Mouse (Mus musculus): ENCODE measurements at regions not wholly inside any gene's neighbourhood (a gene's known extent, or its start where the extent isn't known, plus 50 kb on each side); places are given as distances from the start of the nearest gene placed in this dataset.

- TF ChIP-seq POLR2A (IDR thresholded peaks at IDR 0.05; ENCODE audit: control insufficient read depth in 1 of 2, insufficient read depth in 1 of 2, low read depth in 1 of 2, low read length in 2 of 2, poor library complexity in 1 of 2) = no peak
- no peak for TF ChIP-seq MYB (IDR thresholded peaks at IDR 0.05; ENCODE audit: low read depth, low read length)
- TF ChIP-seq MXI1 (IDR thresholded peaks at IDR 0.05; ENCODE audit: low read depth, low read length) = no peak
- TF ChIP-seq USF2 (IDR thresholded peaks at IDR 0.05; ENCODE audit: borderline replicate concordance in 1 of 2, insufficient read depth in 1 of 2, low read depth in 1 of 2, low read length in 2 of 2) = no peak
- no peak for TF ChIP-seq E2F4 (IDR thresholded peaks at IDR 0.05; ENCODE audit: borderline replicate concordance, low read depth, low read length)
- TF ChIP-seq ZNF384 (IDR thresholded peaks at IDR 0.05; ENCODE audit: low read depth, low read length) = no peak
- no peak for TF ChIP-seq RAD21 (IDR thresholded peaks at IDR 0.05; ENCODE audit: low read depth, low read length)
- no peak for TF ChIP-seq KAT2A (conservative IDR thresholded peaks at IDR 0.05; ENCODE audit: low read depth, low read length)
- TF ChIP-seq MAFK (IDR thresholded peaks at IDR 0.05; ENCODE audit: borderline replicate concordance, low read depth, low read length) = no peak
- no peak for TF ChIP-seq SIN3A (IDR thresholded peaks at IDR 0.05; ENCODE audit: low read length)
- TF ChIP-seq MYC (IDR thresholded peaks at IDR 0.05; ENCODE audit: low read depth, low read length) = no peak
- TF ChIP-seq CHD1 (IDR thresholded peaks at IDR 0.05; ENCODE audit: low read depth, low read length) = no peak
- TF ChIP-seq ZMIZ1 (IDR thresholded peaks at IDR 0.05; ENCODE audit: low read depth, low read length) = no peak
- no peak for TF ChIP-seq RCOR1 (IDR thresholded peaks at IDR 0.05; ENCODE audit: low read depth, low read length)
- H3K79me2 ChIP-seq (ENCODE audit: control insufficient read depth, insufficient read depth, low read length, poor library complexity) = no peaks in the 10 kb centered on the region
- no peak overlapping the region for H3K4me3 ChIP-seq (ENCODE audit: control insufficient read depth in 1 of 2, insufficient read depth in 1 of 2, low read depth in 2 of 2, low read length in 2 of 2)
- H3K9ac ChIP-seq (ENCODE audit: control insufficient read depth, low read depth, low read length, poor library complexity, severe bottlenecking) = no peak overlapping the region
- no peak for DNase-seq (ENCODE audit: low read depth, low spot score)
- H3K27me3 ChIP-seq (ENCODE audit: control insufficient read depth in 1 of 2, insufficient read depth in 2 of 2, low read length in 2 of 2) = no peaks in the 10 kb centered on the region
- no peaks in the 10 kb centered on the region for H3K36me3 ChIP-seq (ENCODE audit: control insufficient read depth in 1 of 2, insufficient read depth in 2 of 2, low read length in 2 of 2)
- no peaks in the 10 kb centered on the region for H3K4me1 ChIP-seq (ENCODE audit: control insufficient read depth in 1 of 2, insufficient read depth in 2 of 2, low read length in 2 of 2)
- no peak overlapping the region for H3K27ac ChIP-seq (ENCODE audit: control insufficient read depth, low read depth, low read length)
- H3K9me3 ChIP-seq (replicated peaks; ENCODE audit: insufficient read depth, low read length) = no peaks in the 10 kb centered on the region
Observed at GRCm38 (mm10) chr2:108033328-108034182, 743.1 kb downstream of the Kcna4 start.

- H3K79me2 ChIP-seq (ENCODE audit: control insufficient read depth, insufficient read depth, low read length, poor library complexity) = no peaks in the 10 kb centered on the region
- no peak overlapping the region for H3K9ac ChIP-seq (ENCODE audit: control insufficient read depth, low read depth, low read length, poor library complexity, severe bottlenecking)
- no peaks in the 10 kb centered on the region for H3K27me3 ChIP-seq (ENCODE audit: control insufficient read depth in 1 of 2, insufficient read depth in 2 of 2, low read length in 2 of 2)
Observed at GRCm38 (mm10) chr2:108034882-108035281, 744.4 kb downstream of the Kcna4 start.

More at GRCm38 (mm10) chr2:108034882-108035281, 744.4 kb downstream of the Kcna4 start:
- Histone ChIP-seq H3K4me1 (ENCODE audit: control insufficient read depth in 1 of 2, insufficient read depth in 2 of 2, low read length in 2 of 2) (no peaks in the 10 kb centered on the region), H3K27ac (ENCODE audit: control insufficient read depth, low read depth, low read length) (no peak overlapping the region), H3K9me3 (replicated peaks; ENCODE audit: insufficient read depth, low read length) (no peaks in the 10 kb centered on the region), H3K4me3 (ENCODE audit: control insufficient read depth in 1 of 2, insufficient read depth in 1 of 2, low read depth in 2 of 2, low read length in 2 of 2) (no peak overlapping the region), H3K36me3 (ENCODE audit: control insufficient read depth in 1 of 2, insufficient read depth in 2 of 2, low read length in 2 of 2) (no peaks in the 10 kb centered on the region)
- DNase-seq (ENCODE audit: low read depth, low spot score) = no peak
- TF ChIP-seq EP300 (IDR thresholded peaks at IDR 0.05; ENCODE audit: low read depth in 1 of 2, low read length in 2 of 2) (no peak), KAT2A (conservative IDR thresholded peaks at IDR 0.05; ENCODE audit: low read depth, low read length) (no peak), UBTF (IDR thresholded peaks at IDR 0.05; ENCODE audit: borderline replicate concordance, insufficient read depth, low read depth, low read length) (no peak), CHD1 (IDR thresholded peaks at IDR 0.05; ENCODE audit: low read depth, low read length) (no peak), MEF2A (IDR thresholded peaks at IDR 0.05; ENCODE audit: extremely low read depth, insufficient replicate concordance, low read depth, low read length, poor library complexity, severe bottlenecking) (no peak), MAZ (IDR thresholded peaks at IDR 0.05; ENCODE audit: low read depth, low read length) (no peak)
